Mouse (Mus musculus) left cerebral cortex, adult 9 months (tissue): ENCODE results near the gene Nup210l.

ENCODE experiments used
- DNase-seq, 2 experiments: peaks; one replicate each; pipeline ENCODE4 v3.0.0; 2022; ENCODE audit warnings: low spot score in 2 of 2

Nup210l gene

GRCm38 (mm10) chr3:90159757-90160156 is 55.8 kb downstream of the Nup210l start:
- DNase-seq = no peak

GRCm38 (mm10) chr3:90161541-90161940 is 57.6 kb downstream of the Nup210l start:
- DNase-seq = no peak

- DNase-seq = no peak
Measured at GRCm38 (mm10) chr3:90179566-90179965, 75.6 kb downstream of the Nup210l start.

GRCm38 (mm10) chr3:90183581-90183980 is 79.6 kb downstream of the Nup210l start:
- DNase-seq = no peak

- no peak for DNase-seq
Measured at GRCm38 (mm10) chr3:90190859-90191510, 87.1 kb downstream of the Nup210l start.

GRCm38 (mm10) chr3:90194759-90195158 is 90.8 kb downstream of the Nup210l start:
- DNase-seq = no peak

- DNase-seq = no peak
Measured at GRCm38 (mm10) chr3:90195644-90196043, 91.7 kb downstream of the Nup210l start.

GRCm38 (mm10) chr3:90197548-90197947 is 93.6 kb downstream of the Nup210l start:
- DNase-seq = no peak

- no peak for DNase-seq
Measured at GRCm38 (mm10) chr3:90202884-90203283, 99.0 kb downstream of the Nup210l start.

GRCm38 (mm10) chr3:90203619-90204018 is 99.7 kb downstream of the Nup210l start:
- no peak for DNase-seq

- no peak for DNase-seq
Measured at GRCm38 (mm10) chr3:90204582-90204981, 100.7 kb downstream of the Nup210l start.

- DNase-seq = no peak
Measured at GRCm38 (mm10) chr3:90208662-90209061, 104.7 kb downstream of the Nup210l start.

GRCm38 (mm10) chr3:90209908-90210566 is 106.1 kb downstream of the Nup210l start:
- no peak for DNase-seq

GRCm38 (mm10) chr3:90211475-90212398 is 107.8 kb downstream of the Nup210l start:
- DNase-seq = no peak

- DNase-seq = no peak
Measured at GRCm38 (mm10) chr3:90212723-90213122, 108.8 kb downstream of the Nup210l start.

- peak; percentile 86 to 95 for DNase-seq
Measured at GRCm38 (mm10) chr3:90213377-90213866, 109.5 kb downstream of the Nup210l start, which contains the start of the genes Rps27 and Rab13. Rps27 (minus strand) TSS chr3:90213651. Rab13 (plus strand) TSS chr3:90213695.

GRCm38 (mm10) chr3:90213956-90214684 is 110.2 kb downstream of the Nup210l start:
- no peak for DNase-seq

- DNase-seq = no peak
Measured at GRCm38 (mm10) chr3:90215825-90216380, 112.0 kb downstream of the Nup210l start.

- peak in 1 of 2 experiments; percentile 62 for DNase-seq
Measured at GRCm38 (mm10) chr3:90220088-90220487, 116.2 kb downstream of the Nup210l start.

- peak in 1 of 2 experiments; percentile 23 for DNase-seq
Measured at GRCm38 (mm10) chr3:90220531-90220951, 116.6 kb downstream of the Nup210l start.

- no peak for DNase-seq
Measured at GRCm38 (mm10) chr3:90221123-90221522, 117.2 kb downstream of the Nup210l start.
